Mouse (Mus musculus): ENCODE data around the gene Hcn1.

DNA sequence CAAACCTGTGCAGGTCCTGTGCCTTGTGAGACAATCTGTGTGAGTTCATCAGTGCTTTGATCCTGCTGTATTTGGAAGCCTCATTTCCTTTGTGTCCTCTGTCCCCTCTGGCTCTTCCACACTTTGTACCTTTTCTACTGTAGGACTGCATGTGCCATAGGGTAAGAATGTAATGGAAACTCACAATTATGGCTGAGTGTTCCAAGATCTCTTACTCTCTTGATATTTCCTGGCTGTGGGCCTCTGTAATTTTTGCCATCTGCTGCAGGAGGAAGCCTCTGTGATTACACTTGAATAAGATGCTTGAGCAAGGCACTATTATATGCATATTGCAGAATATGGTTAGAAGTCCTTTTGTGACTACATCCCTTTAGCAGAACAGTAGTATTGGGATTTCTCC, 240.2 kb downstream of the Hcn1 start:
- TF ChIP-seq POLR2A (IDR thresholded peaks at IDR 0.05; ENCODE audit: control insufficient read depth, low read depth, low read length) (no peak), CTCF (IDR thresholded peaks at IDR 0.05; ENCODE audit: control insufficient read depth, insufficient read depth, insufficient replicate concordance, low read depth, low read length) (no peak)
